Mouse (Mus musculus) ZHBTc4 (cell line): ENCODE results near the gene Atp6v1c2.

ENCODE experiments used
- DNase-seq: peaks from one replicate; pipeline ENCODE4 v3.0.0-alpha.2; 2011; ENCODE audit warnings: low read depth, low spot score

Atp6v1c2 gene

DNA sequence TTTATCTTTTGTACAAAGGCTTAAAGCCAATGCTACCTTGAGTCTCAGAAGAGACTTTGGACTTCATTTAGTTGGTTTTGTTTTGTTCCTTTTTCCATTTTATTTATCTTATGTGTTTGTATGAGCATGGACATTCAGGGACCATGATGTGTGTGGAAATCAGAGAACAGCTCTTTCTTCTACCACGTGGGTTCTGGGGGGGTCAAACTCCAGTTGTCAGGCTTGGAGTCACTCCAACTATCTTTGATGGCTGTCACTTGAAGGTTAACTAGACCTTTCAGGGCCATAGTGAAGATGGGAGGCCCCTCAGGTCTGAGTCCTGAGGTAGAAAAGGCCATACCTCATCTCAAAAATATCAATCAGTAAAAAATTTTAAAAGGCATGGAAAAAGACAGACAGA, 4.3 kb upstream of the Atp6v1c2 start:
- DNase-seq, result no peak

DNA sequence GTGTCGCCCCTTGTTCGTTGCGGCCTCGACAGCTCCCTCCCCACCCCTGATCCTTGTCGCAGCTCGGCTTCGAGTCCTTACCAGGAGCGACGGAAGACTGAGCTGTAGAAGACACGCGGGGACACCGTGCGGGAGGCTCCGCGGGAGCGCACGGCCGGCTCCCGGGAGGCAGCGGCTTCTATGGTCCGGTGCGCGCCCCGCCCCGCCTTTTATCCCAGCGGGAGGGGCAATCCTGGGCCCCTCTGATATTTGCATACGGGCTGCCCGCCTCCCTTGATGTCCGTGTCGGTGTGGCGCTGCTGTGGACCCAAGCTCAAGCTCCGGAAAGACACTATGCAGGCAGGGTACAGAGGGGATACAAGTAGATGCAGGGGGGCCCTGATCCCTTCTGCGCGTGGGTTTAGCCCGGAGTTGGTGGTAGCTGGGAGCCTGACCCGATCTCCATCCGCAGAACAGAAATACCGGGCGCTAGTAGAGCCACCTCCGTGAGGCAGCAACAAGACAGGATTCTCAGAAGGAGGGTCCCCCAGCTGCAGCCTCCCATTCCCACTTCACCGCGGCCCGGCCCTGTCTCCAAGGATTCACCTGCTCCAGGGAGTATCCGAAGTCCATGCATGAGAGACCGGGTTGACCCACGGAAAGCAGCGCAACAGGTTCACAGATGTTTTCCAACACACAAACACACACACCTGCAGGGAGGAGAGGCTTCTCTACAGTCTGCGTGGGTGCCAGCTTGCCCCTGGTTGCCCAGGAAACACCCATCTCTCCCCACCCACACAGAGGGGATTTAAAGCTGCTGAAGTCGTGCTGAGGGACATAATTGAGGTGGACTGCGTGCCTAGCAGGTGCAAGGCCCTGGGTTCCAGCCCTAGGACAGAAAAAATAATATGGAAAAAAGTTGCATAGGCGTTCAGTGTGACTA, 4.3 kb downstream of the Atp6v1c2 start:
- DNase-seq, result peak; percentile 67

DNA sequence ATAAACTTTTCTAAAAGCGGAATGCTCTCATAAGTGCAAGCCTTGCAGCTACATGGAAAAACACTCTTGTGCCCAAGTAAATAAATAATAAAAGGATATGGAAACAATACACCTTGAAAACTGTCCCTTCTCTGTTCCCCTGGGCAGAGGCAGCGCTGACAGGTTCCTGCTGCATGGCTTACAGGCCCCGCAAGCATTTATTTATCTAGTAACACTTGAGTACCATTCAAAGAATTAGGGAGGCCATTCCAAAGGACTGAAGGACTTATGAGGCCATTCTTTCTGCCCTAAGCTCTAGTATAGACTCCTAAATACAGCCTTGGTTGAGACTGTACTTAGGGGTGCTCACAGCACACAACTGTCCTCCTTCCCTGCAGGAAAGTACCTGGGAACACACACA, 10.7 kb downstream of the Atp6v1c2 start:
- no peak for DNase-seq

DNA sequence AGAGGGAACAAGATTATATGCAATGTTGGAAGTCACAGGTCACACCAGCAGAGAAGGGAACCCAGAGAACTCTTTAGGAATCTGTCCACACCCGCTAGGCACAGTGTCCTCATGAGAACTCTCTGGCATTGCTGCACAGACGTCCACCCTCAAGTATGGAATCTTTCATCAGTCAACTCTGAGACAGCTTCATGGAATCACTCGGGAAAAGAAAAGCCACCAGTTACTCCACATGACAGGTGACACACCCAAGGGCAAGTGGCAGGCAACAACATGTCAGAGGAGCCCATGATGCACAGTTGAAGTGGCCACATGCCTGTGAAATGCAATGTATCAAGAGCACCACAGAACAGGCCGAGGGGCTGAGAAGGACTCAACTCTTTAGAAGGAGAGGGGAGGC, 11.2 kb downstream of the Atp6v1c2 start:
- no peak for DNase-seq

DNA sequence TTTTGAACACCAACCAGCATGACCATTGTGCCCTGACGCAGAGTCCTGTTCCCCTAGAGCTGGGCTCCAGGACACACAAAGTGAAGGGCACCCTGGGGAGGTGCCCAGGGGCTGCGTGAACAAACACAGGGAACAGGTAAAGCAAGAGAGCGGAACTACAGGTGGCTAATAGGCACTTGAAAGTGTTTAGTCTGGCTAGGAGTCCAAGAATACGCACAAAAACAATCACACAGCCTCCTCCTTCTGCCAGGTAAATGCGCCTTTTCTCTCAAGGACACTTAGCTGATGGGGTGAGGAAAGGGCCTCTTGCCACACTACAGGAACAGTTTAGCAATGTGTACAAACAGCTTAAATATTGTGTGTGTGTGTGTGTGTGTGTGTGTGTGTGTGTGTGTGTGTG, 13.1 kb downstream of the Atp6v1c2 start:
- no peak for DNase-seq

DNA sequence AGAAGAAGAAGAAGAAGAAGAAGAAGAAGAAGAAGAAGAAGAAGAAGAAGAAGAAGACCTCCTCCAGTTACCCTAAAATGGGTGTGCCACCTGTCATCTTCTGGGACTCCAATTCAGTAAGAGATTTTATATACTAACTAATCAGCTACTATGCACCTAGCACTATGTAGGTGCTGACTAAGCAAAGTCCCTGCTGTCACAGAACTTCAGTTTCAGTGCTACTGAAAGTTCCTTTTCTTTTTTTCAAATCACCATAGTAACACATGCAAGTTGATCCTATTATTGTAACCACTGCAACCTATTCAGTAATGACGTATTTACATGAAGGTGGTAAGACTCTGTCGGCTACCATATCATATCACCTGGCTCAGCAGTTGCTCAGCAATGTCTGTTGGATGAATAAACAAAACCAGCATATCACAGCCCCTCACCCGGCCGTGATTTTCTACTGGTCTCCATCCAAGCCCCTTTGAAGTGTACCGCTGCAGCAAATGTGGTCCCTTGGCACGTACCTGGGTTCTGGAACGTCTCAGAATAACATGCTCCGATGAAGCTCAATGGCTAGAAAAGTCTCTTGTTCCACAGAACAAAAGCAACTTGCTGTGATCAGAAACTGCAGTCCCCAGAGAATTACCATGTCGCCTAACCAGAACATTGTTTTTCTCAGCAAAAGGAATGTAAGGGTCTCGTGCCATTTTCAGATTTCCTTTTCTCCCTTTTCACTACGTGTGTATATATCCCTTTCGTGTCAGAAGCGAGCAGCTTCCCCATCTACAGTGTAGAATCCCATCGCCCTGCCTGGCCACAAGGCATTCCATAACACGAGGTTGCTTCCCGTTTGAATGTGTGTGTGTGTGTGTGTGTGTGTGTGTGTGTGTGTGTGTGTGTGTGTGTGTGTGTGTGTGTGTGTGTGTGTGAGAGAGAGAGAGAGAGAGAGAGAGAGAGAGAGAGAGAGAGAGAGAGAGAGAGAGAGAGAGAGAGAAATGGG, 18.0 kb downstream of the Atp6v1c2 start:
- DNase-seq, result no peak

DNA sequence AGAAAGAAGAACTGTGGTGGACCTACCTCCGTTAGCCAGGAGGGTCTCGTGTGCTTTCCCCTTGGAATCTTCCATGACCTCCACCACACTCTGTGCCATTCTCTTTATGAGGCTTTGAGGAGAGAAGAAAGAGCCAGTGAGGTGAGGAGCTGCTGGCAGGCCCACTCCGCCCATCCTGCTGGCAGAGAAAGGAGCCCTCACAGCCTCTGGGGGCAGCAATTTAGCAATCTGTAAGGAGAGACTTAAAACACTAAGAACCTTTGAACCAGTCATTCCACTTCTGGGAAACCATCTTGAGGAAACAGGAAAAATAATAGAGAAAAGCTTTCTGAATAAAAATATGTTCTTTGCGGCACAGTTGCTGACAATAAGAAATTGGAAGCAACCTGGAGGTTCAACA, 20.9 kb downstream of the Atp6v1c2 start:
- no peak for DNase-seq

DNA sequence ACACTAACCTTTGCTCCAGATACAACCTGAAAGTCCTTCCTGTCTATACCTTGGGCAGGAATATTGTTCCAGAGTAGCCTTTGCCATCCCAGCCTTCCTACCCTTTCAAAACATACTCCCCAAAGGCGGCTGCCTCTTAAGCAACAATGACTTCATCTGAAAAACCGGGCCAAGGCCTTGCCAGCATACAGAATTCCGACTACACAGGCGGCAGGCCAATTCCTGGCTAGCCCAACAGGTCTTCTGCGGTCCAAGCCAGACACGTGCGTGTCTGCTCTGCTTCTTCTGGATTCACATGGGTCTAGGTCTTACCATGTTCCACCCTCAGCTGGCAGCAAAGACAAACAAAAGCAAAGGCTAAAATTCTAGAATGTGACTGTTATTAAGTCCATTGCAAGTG, 23.7 kb downstream of the Atp6v1c2 start:
- DNase-seq, result no peak

DNA sequence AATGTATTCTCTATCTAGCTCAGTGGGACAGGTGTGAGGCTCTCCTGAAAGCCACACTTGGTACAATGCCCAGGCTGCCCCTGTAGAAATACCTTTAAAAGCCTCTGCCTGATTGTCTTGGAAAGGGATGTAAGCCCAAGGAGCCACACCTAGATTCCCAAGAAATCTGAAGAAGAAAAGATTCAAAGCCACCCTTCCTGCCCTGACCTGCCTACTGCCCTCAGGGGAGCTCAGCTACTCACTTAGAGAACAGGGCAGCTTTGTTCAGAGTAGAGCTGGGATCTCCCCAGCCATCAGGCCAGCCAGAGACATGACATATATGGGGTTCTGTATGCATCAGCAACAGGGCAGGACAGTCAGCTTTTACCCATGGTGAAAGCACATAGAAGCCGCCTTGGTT, 29.3 kb downstream of the Atp6v1c2 start:
- peak; percentile 80 for DNase-seq

DNA sequence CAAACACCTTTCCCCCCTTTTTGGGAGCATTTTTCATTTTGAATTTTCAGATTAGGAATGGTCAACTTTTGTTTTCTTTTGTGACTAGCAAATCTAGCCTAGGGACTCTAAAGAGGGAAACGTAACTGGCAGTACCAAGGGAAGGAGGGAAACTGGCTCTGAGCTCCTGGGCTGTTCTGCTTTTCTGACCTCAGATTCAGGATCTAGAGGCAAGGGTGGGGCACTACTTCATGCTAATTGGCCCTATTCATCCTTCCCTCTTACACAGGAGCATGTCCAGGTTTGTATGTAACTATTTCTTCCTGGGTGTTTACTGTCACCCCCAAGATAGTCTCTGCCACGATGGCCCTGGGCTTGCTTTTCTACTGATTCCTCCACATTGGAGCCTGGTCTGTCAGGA, 32.3 kb downstream of the Atp6v1c2 start:
- peak; percentile 36 for DNase-seq

DNA sequence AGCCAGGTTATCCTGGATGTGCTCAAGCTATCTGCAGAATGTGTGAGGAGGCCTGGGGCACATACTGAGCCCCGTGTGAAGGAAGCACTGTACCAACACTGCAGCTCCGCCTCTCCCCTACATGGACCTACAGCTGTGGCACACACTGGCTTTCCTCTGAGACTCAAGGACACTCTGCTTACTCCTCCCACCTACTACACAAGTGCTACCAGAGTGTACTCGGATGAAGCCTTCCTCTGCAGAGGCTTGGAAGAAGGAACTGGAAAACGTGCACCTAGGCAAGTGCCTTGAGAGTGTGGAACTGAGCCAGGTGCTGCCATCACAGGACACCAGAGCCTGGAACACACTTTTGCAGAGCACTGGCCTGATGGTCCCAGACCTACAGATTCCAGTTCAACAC, 38.6 kb downstream of the Atp6v1c2 start:
- DNase-seq, result no peak

DNA sequence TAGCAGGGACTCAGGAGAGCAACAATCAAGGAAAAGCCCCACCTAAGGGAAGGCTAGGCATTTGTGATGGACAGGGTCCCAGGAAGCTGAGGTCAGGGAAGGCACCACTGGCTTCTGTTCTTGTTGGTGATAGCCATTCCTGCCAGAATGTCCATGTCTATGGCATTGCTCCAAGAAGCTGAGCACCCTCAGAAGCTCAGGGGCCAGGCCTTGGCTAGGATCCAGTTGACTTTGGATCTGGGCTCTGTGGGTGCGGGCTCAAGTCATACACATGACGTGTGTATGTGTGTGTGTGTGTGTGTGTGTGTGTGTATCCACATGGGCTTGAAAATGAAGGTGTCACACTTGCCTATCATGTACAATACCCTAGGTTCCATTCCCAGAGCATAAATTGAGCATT, 39.2 kb downstream of the Atp6v1c2 start:
- no peak for DNase-seq

DNA sequence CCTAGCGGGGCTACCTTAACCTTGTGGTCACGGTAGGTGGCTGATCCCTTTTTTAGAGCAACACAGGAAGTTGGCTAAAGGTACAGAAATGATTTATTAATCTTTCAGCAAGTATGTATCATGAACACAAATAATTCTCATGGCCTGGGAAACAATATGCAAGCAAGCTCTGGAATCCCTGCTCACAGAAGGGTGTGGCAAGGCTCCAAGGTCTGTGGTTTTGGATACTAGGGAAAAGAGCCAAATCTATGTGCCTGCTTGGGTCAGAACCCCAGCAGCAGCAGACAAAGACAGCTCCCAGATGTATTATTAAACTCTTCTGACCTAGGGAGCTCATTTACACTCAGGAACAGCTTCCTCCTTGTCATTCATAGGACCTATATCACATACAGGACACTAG, 40.1 kb downstream of the Atp6v1c2 start:
- DNase-seq, result no peak

DNA sequence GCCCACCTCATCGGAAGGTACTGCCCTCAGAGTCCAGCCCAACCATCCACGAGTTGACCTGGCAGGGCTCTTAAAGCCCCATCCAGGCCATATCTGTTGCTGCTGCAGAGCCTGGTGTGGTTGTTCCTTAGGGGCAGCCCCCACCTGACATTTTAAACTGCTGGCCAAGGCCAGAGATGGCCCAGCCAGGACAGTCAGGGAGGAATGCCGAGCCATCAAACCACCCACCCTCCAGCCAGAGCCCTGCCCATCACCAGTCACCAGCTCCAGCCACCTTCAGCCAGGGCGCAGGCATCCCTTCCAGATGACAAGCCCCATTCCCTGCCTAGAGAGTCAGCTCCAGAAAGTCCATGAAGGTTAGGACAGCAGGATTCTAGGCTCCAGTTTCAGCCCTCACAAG, 40.7 kb downstream of the Atp6v1c2 start:
- no peak for DNase-seq

DNA sequence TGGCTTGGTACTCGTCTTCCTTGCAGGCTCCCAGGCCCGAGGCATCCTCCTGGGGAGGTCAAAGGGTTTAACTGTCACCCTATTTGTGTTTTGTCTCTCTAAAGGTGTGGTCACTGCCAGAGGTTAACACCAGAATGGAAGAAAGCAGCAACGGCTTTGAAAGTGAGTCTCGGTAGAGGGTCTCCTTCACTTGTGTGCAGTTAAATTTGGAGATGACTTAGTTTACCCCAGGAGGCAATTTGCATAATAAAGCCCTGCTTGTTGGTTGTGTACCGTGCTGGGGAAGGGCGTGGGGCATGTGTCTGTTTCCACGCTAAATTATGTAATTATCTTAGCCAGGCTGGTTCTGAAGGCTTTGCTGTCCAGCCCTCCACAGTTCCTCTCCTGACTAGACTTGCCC, 55.3 kb downstream of the Atp6v1c2 start:
- peak; percentile 35 for DNase-seq

DNA sequence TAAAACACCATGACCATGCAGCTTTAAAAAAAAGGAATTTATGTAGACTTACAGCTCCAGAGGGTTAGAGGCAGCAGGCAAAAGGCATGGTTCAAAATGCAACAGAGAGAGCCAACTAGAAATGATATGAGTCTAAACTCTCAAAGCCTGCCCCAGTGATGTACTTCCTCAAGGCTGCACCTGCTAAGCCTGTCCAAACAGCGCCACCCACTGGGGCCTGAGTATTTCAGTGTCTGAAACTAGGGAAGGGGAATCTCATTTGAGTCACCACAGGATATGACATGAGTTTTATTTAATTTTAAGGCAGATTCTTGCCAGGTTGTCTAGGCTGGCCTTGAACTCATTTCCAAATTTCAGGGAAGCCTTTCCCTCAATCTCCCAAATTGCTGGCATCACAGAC, 57.9 kb downstream of the Atp6v1c2 start:
- DNase-seq, result peak; percentile 77

DNA sequence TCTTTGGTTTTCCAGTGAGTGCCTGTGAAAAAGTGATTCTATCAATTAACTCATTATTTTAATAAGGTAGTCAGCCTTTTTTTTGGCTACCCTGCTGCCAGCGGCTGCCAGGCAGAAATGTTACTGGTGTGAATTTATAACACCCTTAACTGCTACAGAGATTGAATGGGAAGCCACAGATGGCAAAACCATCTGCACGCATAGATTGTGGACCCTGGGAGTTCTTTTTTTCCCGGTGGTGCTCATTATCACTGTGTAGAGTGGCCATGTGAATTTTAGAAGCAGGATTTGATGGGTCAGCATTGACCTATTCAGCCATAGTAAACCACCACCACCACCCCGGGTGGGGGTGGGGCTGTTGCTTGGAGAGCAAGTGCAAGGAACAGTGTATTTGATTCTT, 61.8 kb downstream of the Atp6v1c2 start:
- DNase-seq, result no peak

DNA sequence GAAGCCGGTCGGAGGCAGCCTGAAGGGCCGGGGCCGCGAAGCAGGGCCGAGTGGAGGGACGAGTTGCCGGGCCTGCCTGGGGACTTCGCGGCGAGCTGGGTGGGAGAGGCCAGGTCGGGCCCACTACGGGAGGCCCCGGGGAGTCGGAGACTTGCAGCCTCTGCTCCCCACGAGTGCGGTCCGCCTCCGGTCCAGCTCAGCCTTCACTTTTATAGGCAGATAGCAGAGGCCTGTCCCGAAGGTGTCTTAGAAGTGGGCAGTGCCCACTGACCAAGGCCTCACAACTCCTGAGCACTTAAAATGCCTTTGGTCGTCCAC, 62.5 kb downstream of the Atp6v1c2 start:
- DNase-seq, result no peak

DNA sequence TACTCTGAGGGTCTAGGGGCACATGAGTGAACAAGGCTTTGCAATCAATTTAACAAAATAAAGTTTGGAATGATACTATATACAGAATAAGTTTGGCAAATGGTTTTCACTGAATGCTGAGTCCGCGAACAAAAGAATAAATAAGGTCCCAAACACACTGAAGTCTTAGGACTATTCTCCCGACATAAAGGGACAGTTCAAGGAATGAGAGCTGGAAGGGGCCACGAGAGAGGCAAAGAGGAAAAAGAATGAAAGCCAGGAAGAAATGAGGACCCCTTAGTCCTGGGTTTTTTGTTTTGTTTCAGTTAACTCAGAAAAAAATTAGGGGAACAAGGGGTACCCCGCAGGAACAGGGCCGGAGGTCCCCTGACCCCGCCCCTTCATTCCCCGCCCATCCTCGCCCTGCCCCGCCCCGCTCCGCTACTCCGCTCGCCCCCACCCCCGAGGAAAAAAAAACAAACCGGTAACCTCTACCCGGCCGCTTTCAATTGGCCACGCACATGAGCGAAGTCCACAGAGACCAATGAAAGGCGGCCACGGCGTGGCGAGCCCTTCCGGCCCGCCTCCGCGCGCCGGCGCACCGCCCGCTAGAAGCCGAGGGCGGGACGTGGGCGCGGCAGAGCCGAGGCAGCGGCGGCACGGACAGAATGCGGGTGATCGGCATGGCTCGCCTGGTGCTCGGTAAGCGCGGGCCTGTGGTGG, 63.0 kb downstream of the Atp6v1c2 start, which contains the start of gene Pdia6:
Pdia6 (plus strand) TSS at position 575 of the 702 bp plus-strand sequence.
- peak; percentile 97 for DNase-seq

DNA sequence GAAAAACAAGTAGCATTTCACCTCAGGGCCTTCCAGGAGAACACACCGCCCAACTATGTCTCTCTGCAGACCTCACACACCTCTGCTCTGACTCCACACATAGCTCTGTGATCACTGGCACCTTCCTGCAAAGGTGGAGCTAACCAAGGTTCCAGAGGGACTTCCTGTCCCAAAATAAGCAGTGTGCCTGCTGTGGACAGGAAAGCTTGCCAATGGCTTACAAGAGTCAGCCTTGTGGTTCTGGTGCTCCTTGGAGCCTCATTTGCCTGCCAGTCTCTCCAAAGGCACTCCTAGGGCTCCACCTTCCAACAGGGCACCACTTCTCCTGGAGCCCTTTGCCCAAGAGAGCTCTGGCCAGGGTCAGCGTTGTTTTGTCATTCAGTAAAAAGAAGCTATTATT, 64.3 kb downstream of the Atp6v1c2 start:
- no peak for DNase-seq

DNA sequence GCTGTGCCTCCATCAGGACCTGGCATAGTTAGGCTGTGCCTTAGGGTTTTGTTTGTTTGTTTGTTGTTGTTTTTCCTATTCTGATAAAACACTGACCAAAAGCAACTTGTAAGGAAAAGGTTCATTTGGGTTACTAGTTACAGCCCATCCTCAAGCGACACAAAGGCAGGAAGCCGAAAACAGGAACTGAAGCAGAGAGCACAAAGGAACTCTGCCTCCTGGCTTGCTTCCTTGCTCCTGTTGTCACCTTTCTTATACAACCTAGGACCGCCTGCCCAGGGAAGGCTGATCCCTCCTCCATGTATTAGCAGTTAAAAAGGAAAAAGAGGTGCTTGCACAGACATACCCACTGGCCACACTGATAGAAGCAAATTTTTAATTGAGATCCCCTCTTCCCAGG, 65.3 kb downstream of the Atp6v1c2 start:
- DNase-seq, result no peak

DNA sequence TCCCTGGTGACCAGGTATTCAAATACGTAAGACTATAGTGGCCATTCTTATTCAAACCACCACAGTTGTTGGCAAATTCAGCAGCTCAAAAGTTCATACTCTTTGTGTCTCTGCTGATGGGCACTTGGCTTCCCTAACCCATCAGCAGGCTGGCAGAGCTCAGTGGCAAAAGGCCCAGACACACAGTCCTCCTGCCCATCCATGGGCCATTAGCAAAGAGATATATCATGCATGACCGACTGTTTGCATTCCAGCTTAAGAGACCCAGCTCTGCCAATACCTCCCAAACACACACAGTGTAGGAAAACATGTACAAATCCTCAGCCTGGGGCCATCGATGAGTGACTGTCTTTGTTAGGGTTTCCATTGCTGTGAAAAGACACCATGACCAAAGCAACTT, 68.2 kb downstream of the Atp6v1c2 start:
- no peak for DNase-seq
